Mouse (Mus musculus): ENCODE data around the gene Ank3. TPM values are rescaled to one million over a fixed set of nuclear protein-coding genes. Genes with fewer than 3 reads are reported as not detected.

The Ank3 gene
- total and polyA plus RNA-seq, 2 experiments, result 2.9 to 31.0 TPM

DNA sequence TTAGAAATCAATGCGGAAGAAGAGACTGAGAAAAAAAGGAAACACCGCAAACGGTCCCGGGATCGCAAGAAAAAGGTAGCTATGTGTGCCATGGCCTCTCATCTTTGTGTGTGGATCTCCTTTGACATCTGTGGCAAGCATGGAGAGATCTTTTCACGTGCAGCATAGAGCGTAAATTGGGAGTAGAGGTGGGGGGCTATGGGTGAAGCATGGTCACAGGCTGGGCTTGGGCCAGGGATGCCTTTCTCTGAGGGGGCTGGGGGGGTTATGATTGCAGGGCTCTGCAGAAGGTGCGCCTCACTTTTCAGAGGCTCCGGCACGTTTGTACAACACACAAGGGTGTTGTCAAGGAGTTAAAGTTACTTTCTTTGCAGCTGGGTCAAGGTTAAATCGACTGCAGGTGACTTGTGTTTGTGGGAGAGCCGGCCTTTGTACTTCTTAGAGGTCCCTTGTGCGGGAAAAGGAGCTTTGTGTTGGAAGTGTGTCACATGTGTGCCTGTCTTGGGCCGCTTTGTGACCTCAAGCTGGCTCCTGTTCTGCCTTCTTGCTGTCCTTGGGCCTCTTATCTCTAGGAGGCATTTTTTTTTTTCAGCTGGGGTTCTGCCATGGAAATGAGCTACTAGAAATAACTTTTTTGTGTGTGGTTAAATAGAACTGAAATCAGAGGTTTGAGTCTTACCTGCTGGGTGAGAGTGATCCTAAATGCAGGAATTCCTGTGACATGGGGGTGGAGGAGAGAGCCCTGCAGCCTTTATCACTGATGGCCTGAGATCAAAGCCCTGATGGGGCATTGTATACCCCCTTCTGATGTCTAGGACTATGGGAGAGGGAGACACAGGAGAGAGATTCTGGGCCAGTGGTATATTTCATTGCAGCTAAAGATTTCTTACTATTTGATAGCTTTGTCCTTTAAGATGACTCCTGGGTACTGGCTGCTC is 308.5 kb downstream of the Ank3 start:
- DNase-seq (ENCODE audit: extremely low read depth, low read depth, low spot score), result no peak
- no peaks in the 10 kb centered on the region for H3K4me1 ChIP-seq (ENCODE audit: control insufficient read depth, insufficient read depth, low read length)
- H3K4me3 ChIP-seq (ENCODE audit: insufficient read depth, low read depth, low read length), result no peak overlapping the region
- 52% methylated on average over 14 of the region's 14 CpGs for WGBS
- no peaks in the 10 kb centered on the region for H3K36me3 ChIP-seq (ENCODE audit: control insufficient read depth, insufficient read depth, low read length)
- no peak overlapping the region for H3K27ac ChIP-seq (replicated peaks; ENCODE audit: insufficient read depth, low read depth, low read length)
- no peaks in the 10 kb centered on the region for H3K79me2 ChIP-seq (ENCODE audit: control insufficient read depth, insufficient read depth, low read length)
- no peak overlapping the region for H3K9ac ChIP-seq (ENCODE audit: low read depth, low read length)
- H3K27me3 ChIP-seq (ENCODE audit: control insufficient read depth, insufficient read depth, low read length), result no peaks in the 10 kb centered on the region
- no peak for TF ChIP-seq POLR2A (IDR thresholded peaks at IDR 0.05; ENCODE audit: extremely low read depth, insufficient read depth, low read length)
- TF ChIP-seq CTCF (IDR thresholded peaks at IDR 0.05; ENCODE audit: low read depth, low read length), result no peak

DNA sequence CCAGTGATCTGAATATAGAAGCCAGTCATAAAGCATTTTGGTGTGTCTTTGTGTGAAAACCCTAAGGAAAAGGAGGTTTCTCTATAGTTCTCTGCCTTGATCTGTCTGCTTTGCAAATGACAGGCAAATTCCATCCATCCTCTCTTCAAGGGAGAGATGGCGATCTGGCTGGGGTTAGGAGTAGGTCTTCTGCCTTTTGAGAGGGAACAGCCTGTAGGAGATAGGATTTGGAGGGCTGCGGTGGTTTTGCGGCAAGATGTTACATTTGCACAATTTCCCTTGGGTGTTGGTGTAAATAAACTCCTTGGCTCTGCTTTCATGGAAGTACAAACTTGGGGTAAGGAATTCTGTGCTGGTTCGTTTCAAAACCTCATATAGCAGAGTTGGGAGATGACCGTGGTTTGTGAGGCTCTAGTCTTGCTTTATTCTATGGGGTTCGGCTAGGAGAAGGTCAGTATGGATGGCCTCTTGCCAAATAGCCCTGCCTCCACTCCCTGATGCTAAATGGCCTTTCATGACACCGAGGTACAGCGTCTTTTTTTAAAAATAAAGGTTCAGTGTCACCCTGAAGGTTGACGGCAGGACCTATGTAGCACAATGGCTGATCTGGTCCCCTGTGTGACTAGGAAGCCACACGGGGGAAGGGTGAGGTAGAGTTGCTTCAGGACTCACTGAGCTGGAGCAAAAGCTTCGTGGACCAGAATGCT is 309.4 kb downstream of the Ank3 start:
- no peak for TF ChIP-seq POLR2A (IDR thresholded peaks at IDR 0.05; ENCODE audit: extremely low read depth, insufficient read depth, low read length)
- Histone ChIP-seq H3K4me1 (ENCODE audit: control insufficient read depth, insufficient read depth, low read length) (no peaks in the 10 kb centered on the region), H3K36me3 (ENCODE audit: control insufficient read depth, insufficient read depth, low read length) (no peaks in the 10 kb centered on the region), H3K27ac (replicated peaks; ENCODE audit: insufficient read depth, low read depth, low read length) (no peak overlapping the region), H3K79me2 (ENCODE audit: control insufficient read depth, insufficient read depth, low read length) (no peaks in the 10 kb centered on the region), H3K9ac (ENCODE audit: low read depth, low read length) (no peak overlapping the region), H3K27me3 (ENCODE audit: control insufficient read depth, insufficient read depth, low read length) (no peaks in the 10 kb centered on the region), H3K4me3 (ENCODE audit: insufficient read depth, low read depth, low read length) (no peak overlapping the region)
- no peak for DNase-seq (ENCODE audit: extremely low read depth, low read depth, low spot score)
- 75% methylated on average over 11 of the region's 11 CpGs for WGBS

DNA sequence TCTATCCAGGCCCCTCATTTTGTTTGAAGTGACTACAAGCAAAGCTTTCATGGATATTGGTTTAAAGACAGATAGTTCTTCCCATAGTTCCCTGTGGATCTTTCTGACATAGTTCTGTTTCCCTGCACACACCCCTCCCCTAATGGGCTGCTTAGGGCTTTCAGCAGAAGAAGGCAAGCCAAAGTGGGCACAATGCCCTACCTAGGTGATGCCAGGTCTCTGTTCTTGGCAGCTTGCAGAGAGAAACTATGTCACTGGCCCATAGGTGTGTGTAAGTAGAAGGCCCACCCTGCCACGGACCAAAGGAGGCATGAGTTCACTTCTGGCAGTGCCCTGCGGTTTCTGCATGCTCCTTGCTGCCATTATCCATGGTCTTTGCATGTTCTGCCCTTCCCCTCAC is 311.1 kb downstream of the Ank3 start:
- TF ChIP-seq POLR2A (IDR thresholded peaks at IDR 0.05; ENCODE audit: extremely low read depth, insufficient read depth, low read length), result no peak
- no peak for TF ChIP-seq CTCF (IDR thresholded peaks at IDR 0.05; ENCODE audit: low read depth, low read length)
- no peaks in the 10 kb centered on the region for H3K36me3 ChIP-seq (ENCODE audit: control insufficient read depth, insufficient read depth, low read length)
- H3K9ac ChIP-seq (ENCODE audit: low read depth, low read length), result no peak overlapping the region
- 72% methylated on average over 2 of the region's 2 CpGs for WGBS
- H3K4me1 ChIP-seq (ENCODE audit: control insufficient read depth, insufficient read depth, low read length), result no peaks in the 10 kb centered on the region
- no peak for DNase-seq (ENCODE audit: extremely low read depth, low read depth, low spot score)
- H3K27me3 ChIP-seq (ENCODE audit: control insufficient read depth, insufficient read depth, low read length), result no peaks in the 10 kb centered on the region
- H3K27ac ChIP-seq (replicated peaks; ENCODE audit: insufficient read depth, low read depth, low read length), result no peak overlapping the region
- no peaks in the 10 kb centered on the region for H3K79me2 ChIP-seq (ENCODE audit: control insufficient read depth, insufficient read depth, low read length)
- H3K4me3 ChIP-seq (ENCODE audit: insufficient read depth, low read depth, low read length), result no peak overlapping the region

DNA sequence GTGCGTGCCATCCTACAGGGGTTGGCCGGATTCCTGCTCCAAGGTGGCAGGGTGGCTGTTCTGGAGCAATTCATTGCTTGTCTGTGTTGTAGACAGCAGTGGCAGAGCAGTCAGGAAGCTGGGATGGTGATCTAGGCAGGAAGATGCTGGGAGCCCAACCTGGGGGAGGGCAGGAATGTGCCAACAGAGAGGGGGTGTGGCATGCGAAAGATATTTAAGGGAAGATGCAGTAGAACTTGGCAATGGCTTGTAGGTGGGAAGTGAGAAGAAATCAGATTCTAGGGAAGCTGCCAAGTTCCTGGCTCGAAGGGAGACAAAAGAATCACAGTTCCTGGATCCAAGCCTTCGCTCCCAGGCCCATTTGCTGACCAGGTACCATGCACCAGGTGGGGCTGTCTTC is 312.2 kb downstream of the Ank3 start:
- H3K36me3 ChIP-seq (ENCODE audit: control insufficient read depth, insufficient read depth, low read length), result no peaks in the 10 kb centered on the region
- H3K27ac ChIP-seq (replicated peaks; ENCODE audit: insufficient read depth, low read depth, low read length), result no peak overlapping the region
- H3K4me1 ChIP-seq (ENCODE audit: control insufficient read depth, insufficient read depth, low read length), result no peaks in the 10 kb centered on the region
- no peaks in the 10 kb centered on the region for H3K27me3 ChIP-seq (ENCODE audit: control insufficient read depth, insufficient read depth, low read length)
- DNase-seq (ENCODE audit: extremely low read depth, low read depth, low spot score), result no peak
- H3K9ac ChIP-seq (ENCODE audit: low read depth, low read length), result no peak overlapping the region
- no peak overlapping the region for H3K4me3 ChIP-seq (ENCODE audit: insufficient read depth, low read depth, low read length)
- WGBS, result 85% methylated on average over 5 of the region's 5 CpGs
- TF ChIP-seq CTCF (IDR thresholded peaks at IDR 0.05; ENCODE audit: low read depth, low read length) (no peak), POLR2A (IDR thresholded peaks at IDR 0.05; ENCODE audit: extremely low read depth, insufficient read depth, low read length) (no peak)
- no peaks in the 10 kb centered on the region for H3K79me2 ChIP-seq (ENCODE audit: control insufficient read depth, insufficient read depth, low read length)

GRCm38 (mm10) chr10:69716907-69717306 is 318.3 kb downstream of the Ank3 start:
- DNase-seq (ENCODE audit: extremely low read depth, low read depth, low spot score), result no peak
- H3K4me3 ChIP-seq (ENCODE audit: insufficient read depth, low read depth, low read length), result no peak overlapping the region
- no peaks in the 10 kb centered on the region for H3K4me1 ChIP-seq (ENCODE audit: control insufficient read depth, insufficient read depth, low read length)
- H3K36me3 ChIP-seq (ENCODE audit: control insufficient read depth, insufficient read depth, low read length), result no peaks in the 10 kb centered on the region
- no peak overlapping the region for H3K9ac ChIP-seq (ENCODE audit: low read depth, low read length)
- H3K27ac ChIP-seq (replicated peaks; ENCODE audit: insufficient read depth, low read depth, low read length), result no peak overlapping the region
- WGBS, result 68% methylated on average over 4 of the region's 4 CpGs
- H3K27me3 ChIP-seq (ENCODE audit: control insufficient read depth, insufficient read depth, low read length), result no peaks in the 10 kb centered on the region
- H3K79me2 ChIP-seq (ENCODE audit: control insufficient read depth, insufficient read depth, low read length), result no peaks in the 10 kb centered on the region
- TF ChIP-seq POLR2A (IDR thresholded peaks at IDR 0.05; ENCODE audit: extremely low read depth, insufficient read depth, low read length), result no peak
- no peak for TF ChIP-seq CTCF (IDR thresholded peaks at IDR 0.05; ENCODE audit: low read depth, low read length)

All from liver, adult 2 months (tissue).